Mouse (Mus musculus) forebrain, embryonic 16.5 days (tissue): ENCODE measurements around the gene Macrod2. TPM values are rescaled to one million over a fixed set of nuclear protein-coding genes. Genes with fewer than 3 reads are reported as not detected.
"Not testable (repeated sequence)": the region's sequence is repeated elsewhere in the genome, so short reads cannot be mapped to it uniquely, and the experiment has no call there.

Experiments
- ATAC-seq: fragments of 200-750 bp; cut with Nextera tagmentation; 2 replicates; pipeline ENCODE4 v1.8.0; 2017; ENCODE audit warnings: mild to moderate bottlenecking, moderate library complexity
- H3K27ac ChIP-seq: fragments of 300-500 bp; sonication (generic); 2 replicates; pipeline ENCODE4 v1.5.1; 2014; ENCODE audit warnings: low read length, control low read depth
- H3K27me3 ChIP-seq: fragments of 300-500 bp; sonication (generic); replicated peaks from 2 replicates; pipeline ENCODE4 v1.6.1; 2014; ENCODE audit warnings: low read length; ENCODE audit not compliant: control insufficient read depth, insufficient read depth
- H3K36me3 ChIP-seq: fragments of 300-500 bp; sonication (generic); 2 replicates; pipeline ENCODE4 v1.6.1; 2014; ENCODE audit not compliant: control insufficient read depth, insufficient read depth
- H3K4me1 ChIP-seq: fragments of 300-500 bp; sonication (generic); replicated peaks from 2 replicates; pipeline ENCODE4 v1.6.1; 2014; ENCODE audit warnings: low read length; ENCODE audit not compliant: control insufficient read depth, insufficient read depth
- H3K4me2 ChIP-seq: fragments of 300-500 bp; sonication (generic); 2 replicates; pipeline ENCODE4 v1.6.1; 2014; ENCODE audit warnings: mild to moderate bottlenecking, low read length, control low read depth
- H3K4me3 ChIP-seq: fragments of 300-500 bp; sonication (generic); replicated peaks from 2 replicates; pipeline ENCODE4 v1.5.1; 2014; ENCODE audit warnings: mild to moderate bottlenecking, low read length, control low read depth
- H3K9ac ChIP-seq: fragments of 300-500 bp; sonication (generic); replicated peaks from 2 replicates; pipeline ENCODE4 v1.6.1; 2014; ENCODE audit warnings: low read depth, low read length, control low read depth
- H3K9me3 ChIP-seq: fragments of 300-500 bp; sonication (generic); 2 replicates; pipeline ENCODE4 v1.6.1; 2016; ENCODE audit warnings: low read length; ENCODE audit not compliant: control insufficient read depth
- WGBS: fragments of 180-500 bp; shearing (Covaris S2); extraction: QIAGEN DNeasy Blood & Tissue Kit; methylation state at CpG from one replicate; pipeline ENCODE4 v1.1.7; 2014; 5-methylcytosine and 5-hydroxymethylcytosine counted together
- polyA plus RNA-seq: library from polyadenylated mRNA; unstranded; fragments of >200 nt; fragmentation: Nextera tagmentation; extraction: Ambion mirVana; gene quantifications from 2 replicates; pipeline ENCODE4 v1.2.1, GENCODE M21; 2015

The Macrod2 gene
- polyA plus RNA-seq, 1 experiment from 2014 or later: 108 TPM

- 19% methylated on average over 3 of the region's 3 CpGs for WGBS
- no peaks in the 10 kb centered on the region for H3K9me3 ChIP-seq
- ATAC-seq: no peak
- no peaks in the 10 kb centered on the region for H3K27me3 ChIP-seq
- no peak overlapping the region for H3K27ac ChIP-seq
- peaks cover 4% of the 10 kb centered on the region for H3K4me1 ChIP-seq
- no peak overlapping the region for H3K9ac ChIP-seq
- H3K4me3 ChIP-seq: no peak overlapping the region
- no peak overlapping the region for H3K4me2 ChIP-seq
- H3K36me3 ChIP-seq: no peaks in the 10 kb centered on the region
Observed at GRCm38 (mm10) chr2:140704146-140704545, 309.0 kb downstream of the Macrod2 start.

GRCm38 (mm10) chr2:140705278-140705677, 310.2 kb downstream of the Macrod2 start:
- WGBS: 3% methylated on average over 2 of the region's 2 CpGs
- ATAC-seq: no peak
- Histone ChIP-seq H3K4me2 (no peak overlapping the region), H3K4me1 (peaks cover 4% of the 10 kb centered on the region), H3K27ac (no peak overlapping the region), H3K27me3 (no peaks in the 10 kb centered on the region), H3K9ac (no peak overlapping the region), H3K36me3 (no peaks in the 10 kb centered on the region), H3K4me3 (no peak overlapping the region), H3K9me3 (no peaks in the 10 kb centered on the region)

DNA sequence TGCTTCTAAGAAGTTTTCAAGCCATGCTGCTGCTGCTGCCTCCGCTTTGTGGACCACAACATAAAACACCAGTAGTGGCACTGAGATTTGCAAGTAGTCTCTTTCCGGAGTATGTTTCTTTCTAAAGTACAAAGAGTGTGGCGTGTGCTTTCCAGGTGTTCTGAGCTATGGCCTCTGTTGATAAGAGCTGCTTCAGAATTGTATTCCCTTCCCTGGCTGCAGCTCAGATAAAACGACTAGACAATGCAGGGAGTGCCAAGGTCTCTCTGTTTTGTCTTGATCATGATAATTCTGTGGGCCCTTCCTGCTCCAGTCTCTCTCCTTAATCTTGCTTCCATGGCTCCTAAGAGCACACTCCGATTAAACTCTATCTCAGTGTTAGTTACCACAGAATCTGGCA, 312.4 kb downstream of the Macrod2 start:
- ATAC-seq: no peak
- WGBS: 80% methylated on average over 5 of the region's 5 CpGs
- no peak overlapping the region for H3K9ac ChIP-seq

DNA sequence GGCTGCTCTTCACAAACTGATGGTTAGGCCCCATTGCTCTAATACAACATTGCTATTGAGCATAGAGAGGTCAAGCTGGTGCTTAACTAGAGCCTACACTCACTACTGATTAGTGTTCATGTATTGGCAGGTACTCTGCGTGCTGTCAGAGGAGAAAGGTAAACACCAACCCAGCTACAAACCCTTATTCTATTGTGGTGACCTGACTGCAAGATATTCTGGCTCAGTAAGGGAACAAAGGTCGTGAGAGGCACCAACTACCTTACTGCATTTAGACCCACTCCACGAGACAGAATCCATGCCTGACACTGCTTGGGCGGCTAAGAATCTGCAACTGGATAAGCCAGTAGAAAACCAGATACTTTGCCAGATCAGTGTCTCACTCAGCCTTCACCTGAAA, 320.7 kb downstream of the Macrod2 start:
- no peak overlapping the region for H3K27ac ChIP-seq
- H3K9ac ChIP-seq: no peak overlapping the region
- no peak overlapping the region for H3K4me3 ChIP-seq
- WGBS: 85% methylated on average over 4 of the region's 4 CpGs
- no peaks in the 10 kb centered on the region for H3K9me3 ChIP-seq
- no peaks in the 10 kb centered on the region for H3K36me3 ChIP-seq
- no peak for ATAC-seq
- no peaks in the 10 kb centered on the region for H3K27me3 ChIP-seq
- no peak overlapping the region for H3K4me2 ChIP-seq
- no peaks in the 10 kb centered on the region for H3K4me1 ChIP-seq

More for the DNA sequence above, 312.4 kb downstream of the Macrod2 start:
- Histone ChIP-seq H3K9me3 (no peaks in the 10 kb centered on the region), H3K4me1 (peaks cover 4% of the 10 kb centered on the region), H3K36me3 (no peaks in the 10 kb centered on the region), H3K4me3 (no peak overlapping the region), H3K27me3 (no peaks in the 10 kb centered on the region), H3K4me2 (no peak overlapping the region), H3K27ac (no peak overlapping the region)

GRCm38 (mm10) chr2:140717407-140717806, 322.3 kb downstream of the Macrod2 start:
- Histone ChIP-seq H3K9me3 (no peaks in the 10 kb centered on the region), H3K27ac (no peak overlapping the region), H3K4me1 (no peaks in the 10 kb centered on the region), H3K27me3 (no peaks in the 10 kb centered on the region), H3K4me2 (no peak overlapping the region), H3K9ac (no peak overlapping the region), H3K36me3 (no peaks in the 10 kb centered on the region), H3K4me3 (no peak overlapping the region)
- WGBS: 85% methylated on average over 9 of the region's 9 CpGs
- no peak for ATAC-seq

- Histone ChIP-seq H3K27me3 (no peaks in the 10 kb centered on the region), H3K9ac (no peak overlapping the region), H3K4me3 (no peak overlapping the region), H3K4me1 (no peaks in the 10 kb centered on the region), H3K9me3 (no peaks in the 10 kb centered on the region), H3K36me3 (no peaks in the 10 kb centered on the region), H3K4me2 (no peak overlapping the region), H3K27ac (no peak overlapping the region)
- no peak for ATAC-seq
- WGBS: 53% methylated on average over 6 of the region's 6 CpGs
Observed at GRCm38 (mm10) chr2:140732616-140733183, 337.6 kb downstream of the Macrod2 start.

DNA sequence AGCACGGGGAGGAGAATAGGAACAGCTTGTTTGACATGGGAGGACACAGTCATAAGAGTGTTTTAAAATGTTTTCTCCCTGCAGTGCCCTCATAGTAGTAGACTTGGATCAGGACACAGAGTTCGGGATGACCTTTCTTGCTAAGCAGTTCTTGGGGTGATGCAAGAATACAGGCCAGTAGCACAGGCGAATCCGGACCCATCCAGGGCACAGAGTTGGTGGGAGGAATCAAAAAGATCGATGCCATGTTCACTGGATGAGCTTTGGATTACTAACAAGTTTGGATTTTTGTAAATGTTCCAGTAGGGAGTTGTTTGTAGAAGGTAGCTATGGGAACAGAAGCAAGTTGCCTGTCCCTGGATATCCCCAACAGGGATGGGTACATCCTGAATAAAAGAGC, 345.4 kb downstream of the Macrod2 start:
- no peak overlapping the region for H3K4me2 ChIP-seq
- WGBS: 87% methylated on average over 5 of the region's 5 CpGs

GRCm38 (mm10) chr2:140742954-140743353, 347.8 kb downstream of the Macrod2 start:
- H3K9me3 ChIP-seq, H3K27ac ChIP-seq, H3K27me3 ChIP-seq, H3K4me1 ChIP-seq, H3K9ac ChIP-seq, ATAC-seq, H3K4me2 ChIP-seq, H3K4me3 ChIP-seq, H3K36me3 ChIP-seq: not testable (repeated sequence)
- WGBS: 72% methylated on average over 2 of the region's 2 CpGs

More for the DNA sequence above, 345.4 kb downstream of the Macrod2 start:
- no peak for ATAC-seq
- no peaks in the 10 kb centered on the region for H3K9me3 ChIP-seq
- H3K4me1 ChIP-seq: no peaks in the 10 kb centered on the region
- no peak overlapping the region for H3K9ac ChIP-seq
- H3K4me3 ChIP-seq: no peak overlapping the region
- no peaks in the 10 kb centered on the region for H3K27me3 ChIP-seq
- H3K36me3 ChIP-seq: no peaks in the 10 kb centered on the region
- no peak overlapping the region for H3K27ac ChIP-seq

GRCm38 (mm10) chr2:140758881-140759280, 363.8 kb downstream of the Macrod2 start:
- H3K27me3 ChIP-seq: no peaks in the 10 kb centered on the region
- H3K4me1 ChIP-seq: no peaks in the 10 kb centered on the region
- no peaks in the 10 kb centered on the region for H3K36me3 ChIP-seq
- no peaks in the 10 kb centered on the region for H3K9me3 ChIP-seq
- H3K9ac ChIP-seq: no peak overlapping the region
- H3K4me2 ChIP-seq: no peak overlapping the region
- H3K27ac ChIP-seq: no peak overlapping the region
- WGBS: 84% methylated on average over 2 of the region's 2 CpGs
- H3K4me3 ChIP-seq: no peak overlapping the region
- ATAC-seq: no peak

GRCm38 (mm10) chr2:140759732-140760131, 364.6 kb downstream of the Macrod2 start:
- Histone ChIP-seq H3K4me2 (no peak overlapping the region), H3K4me1 (no peaks in the 10 kb centered on the region), H3K27ac (no peak overlapping the region), H3K36me3 (no peaks in the 10 kb centered on the region), H3K9ac (no peak overlapping the region), H3K27me3 (no peaks in the 10 kb centered on the region), H3K9me3 (no peaks in the 10 kb centered on the region), H3K4me3 (no peak overlapping the region)
- ATAC-seq: no peak
